Mouse (Mus musculus): Measurements from ENCODE around the gene Trim9. TPM values are rescaled to one million over a fixed set of nuclear protein-coding genes. Genes with fewer than 3 reads are reported as not detected.

The Trim9 gene
- polyA plus RNA-seq, 1 experiment: 0.02 TPM

GRCm38 (mm10) chr12:70266494-70266931 lies 80.9 kb downstream of the Trim9 start:
- Histone ChIP-seq H3K27ac (ENCODE audit: insufficient read depth, low read length) (no peak overlapping the region), H3K4me3 (ENCODE audit: extremely low read depth, insufficient read depth, insufficient read length) (no peak overlapping the region), H3K36me3 (ENCODE audit: control insufficient read depth, insufficient read depth, low read length) (no peaks in the 10 kb centered on the region), H3K4me1 (ENCODE audit: control insufficient read depth, insufficient read depth, insufficient read length) (peaks cover 8% of the 10 kb centered on the region; the same call in 1 of the 2 replicates), H3K27me3 (ENCODE audit: control insufficient read depth, insufficient read depth, low read length) (no peaks in the 10 kb centered on the region)
- no peak for DNase-seq (ENCODE audit: low read depth in 1 of 2, low spot score in 2 of 2)
- TF ChIP-seq POLR2A (IDR thresholded peaks at IDR 0.05; ENCODE audit: low read depth, low read length) (no peak), CTCF (IDR thresholded peaks at IDR 0.05; ENCODE audit: extremely low read depth, insufficient read depth, insufficient read length, insufficient replicate concordance) (no peak)
- WGBS: 21% methylated on average over 8 of the region's 8 CpGs

- DNase-seq (ENCODE audit: low read depth in 1 of 2, low spot score in 2 of 2): no peak
- peaks cover 8% of the 10 kb centered on the region; the same call in 1 of the 2 replicates for H3K4me1 ChIP-seq (ENCODE audit: control insufficient read depth, insufficient read depth, insufficient read length)
- no peaks in the 10 kb centered on the region for H3K27me3 ChIP-seq (ENCODE audit: control insufficient read depth, insufficient read depth, low read length)
- H3K36me3 ChIP-seq (ENCODE audit: control insufficient read depth, insufficient read depth, low read length): no peaks in the 10 kb centered on the region
- TF ChIP-seq POLR2A (IDR thresholded peaks at IDR 0.05; ENCODE audit: low read depth, low read length) (no peak), CTCF (IDR thresholded peaks at IDR 0.05; ENCODE audit: extremely low read depth, insufficient read depth, insufficient read length, insufficient replicate concordance) (no peak)
- WGBS: 87% methylated on average over 7 of the region's 7 CpGs
- no peak overlapping the region for H3K27ac ChIP-seq (ENCODE audit: insufficient read depth, low read length)
- H3K4me3 ChIP-seq (ENCODE audit: extremely low read depth, insufficient read depth, insufficient read length): no peak overlapping the region
Observed at GRCm38 (mm10) chr12:70263721-70264120, 83.7 kb downstream of the Trim9 start.

- Histone ChIP-seq H3K36me3 (ENCODE audit: control insufficient read depth, insufficient read depth, low read length) (no peaks in the 10 kb centered on the region), H3K27me3 (ENCODE audit: control insufficient read depth, insufficient read depth, low read length) (no peaks in the 10 kb centered on the region), H3K4me3 (ENCODE audit: extremely low read depth, insufficient read depth, insufficient read length) (no peak overlapping the region), H3K4me1 (ENCODE audit: control insufficient read depth, insufficient read depth, insufficient read length) (peaks cover 7% of the 10 kb centered on the region; the same call in 1 of the 2 replicates), H3K27ac (ENCODE audit: insufficient read depth, low read length) (no peak overlapping the region)
- no peak for DNase-seq (ENCODE audit: low read depth in 1 of 2, low spot score in 2 of 2)
- 96% methylated on average over 17 of the region's 17 CpGs for WGBS
- no peak for TF ChIP-seq POLR2A (IDR thresholded peaks at IDR 0.05; ENCODE audit: low read depth, low read length)
- no peak for TF ChIP-seq CTCF (IDR thresholded peaks at IDR 0.05; ENCODE audit: extremely low read depth, insufficient read depth, insufficient read length, insufficient replicate concordance)
Observed at GRCm38 (mm10) chr12:70262271-70262953, 85.0 kb downstream of the Trim9 start.

DNA sequence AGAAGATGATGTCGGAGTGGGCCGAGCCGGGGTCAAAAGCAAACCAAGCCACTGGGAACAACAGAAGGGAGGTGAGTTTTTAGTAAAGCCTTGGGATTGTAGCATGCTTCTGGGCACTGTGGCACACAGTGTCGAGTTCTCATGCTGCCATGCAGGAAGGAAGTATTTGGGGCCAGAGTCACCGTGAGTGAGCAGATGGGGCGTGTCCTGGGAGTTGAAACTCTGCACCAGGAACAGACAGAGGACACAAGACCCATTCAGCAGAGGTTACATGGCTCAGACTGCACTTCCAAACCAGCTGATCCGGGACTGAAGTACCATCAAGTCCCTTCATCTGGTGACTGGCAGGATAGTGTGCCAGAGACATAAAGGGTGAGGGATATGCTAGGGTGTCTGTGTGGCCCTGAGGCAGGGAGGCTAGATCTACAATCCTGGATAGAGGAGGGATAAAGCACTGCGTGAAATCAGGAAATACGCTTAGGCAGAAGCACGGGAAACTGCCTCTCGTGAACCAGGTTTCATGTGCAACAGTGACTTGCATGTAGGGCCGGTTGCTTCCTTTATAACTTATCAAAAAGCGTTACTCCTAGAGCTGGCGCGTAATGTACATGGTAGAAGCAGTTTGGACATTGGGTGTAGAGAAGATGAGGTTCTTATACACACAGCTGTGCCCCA lies 96.1 kb downstream of the Trim9 start:
- no peak for TF ChIP-seq CTCF (IDR thresholded peaks at IDR 0.05; ENCODE audit: extremely low read depth, insufficient read depth, insufficient read length, insufficient replicate concordance)
- TF ChIP-seq POLR2A (IDR thresholded peaks at IDR 0.05; ENCODE audit: low read depth, low read length): no peak
- no peak overlapping the region for H3K4me3 ChIP-seq (ENCODE audit: extremely low read depth, insufficient read depth, insufficient read length)
- no peaks in the 10 kb centered on the region for H3K36me3 ChIP-seq (ENCODE audit: control insufficient read depth, insufficient read depth, low read length)
- H3K27ac ChIP-seq (ENCODE audit: insufficient read depth, low read length): no peak overlapping the region
- H3K4me1 ChIP-seq (ENCODE audit: control insufficient read depth, insufficient read depth, insufficient read length): no peaks in the 10 kb centered on the region
- WGBS: 33% methylated on average over 15 of the region's 15 CpGs
- DNase-seq (ENCODE audit: low read depth in 1 of 2, low spot score in 2 of 2): no peak
- H3K27me3 ChIP-seq (ENCODE audit: control insufficient read depth, insufficient read depth, low read length): no peaks in the 10 kb centered on the region

- no peaks in the 10 kb centered on the region for H3K4me1 ChIP-seq (ENCODE audit: control insufficient read depth, insufficient read depth, insufficient read length)
- no peak for TF ChIP-seq CTCF (IDR thresholded peaks at IDR 0.05; ENCODE audit: extremely low read depth, insufficient read depth, insufficient read length, insufficient replicate concordance)
- no peak for TF ChIP-seq POLR2A (IDR thresholded peaks at IDR 0.05; ENCODE audit: low read depth, low read length)
- H3K36me3 ChIP-seq (ENCODE audit: control insufficient read depth, insufficient read depth, low read length): no peaks in the 10 kb centered on the region
- no peak overlapping the region for H3K27ac ChIP-seq (ENCODE audit: insufficient read depth, low read length)
- 93% methylated on average over 10 of the region's 10 CpGs for WGBS
- no peak overlapping the region for H3K4me3 ChIP-seq (ENCODE audit: extremely low read depth, insufficient read depth, insufficient read length)
- no peak for DNase-seq (ENCODE audit: low read depth in 1 of 2, low spot score in 2 of 2)
- H3K27me3 ChIP-seq (ENCODE audit: control insufficient read depth, insufficient read depth, low read length): no peaks in the 10 kb centered on the region
Observed at GRCm38 (mm10) chr12:70249616-70250157, 97.7 kb downstream of the Trim9 start.

- TF ChIP-seq CTCF (IDR thresholded peaks at IDR 0.05; ENCODE audit: extremely low read depth, insufficient read depth, insufficient read length, insufficient replicate concordance): no peak
- TF ChIP-seq POLR2A (IDR thresholded peaks at IDR 0.05; ENCODE audit: low read depth, low read length): no peak
- Histone ChIP-seq H3K27ac (ENCODE audit: insufficient read depth, low read length) (no peak overlapping the region), H3K4me3 (ENCODE audit: extremely low read depth, insufficient read depth, insufficient read length) (no peak overlapping the region), H3K36me3 (ENCODE audit: control insufficient read depth, insufficient read depth, low read length) (no peaks in the 10 kb centered on the region), H3K4me1 (ENCODE audit: control insufficient read depth, insufficient read depth, insufficient read length) (no peaks in the 10 kb centered on the region), H3K27me3 (ENCODE audit: control insufficient read depth, insufficient read depth, low read length) (no peaks in the 10 kb centered on the region)
- WGBS: 87% methylated on average over 15 of the region's 15 CpGs
- no peak for DNase-seq (ENCODE audit: low read depth in 1 of 2, low spot score in 2 of 2)
Observed at GRCm38 (mm10) chr12:70247683-70248474, 99.5 kb downstream of the Trim9 start.
